Mouse (Mus musculus): Measurements from ENCODE around the gene Pcbp4.

Pcbp4 gene

GRCm38 (mm10) chr9:106464751-106465541 lies 11.9 kb downstream of the Pcbp4 start:
- no peak for DNase-seq (ENCODE audit: low spot score)

- no peak for DNase-seq (ENCODE audit: low spot score)
These were observed 12.6 kb downstream of the Pcbp4 start, which contains the start of gene Gpr62 for GRCm38 (mm10) chr9:106465571-106466200. Gene Gpr62, minus strand, starts transcription at chr9:106465938.

- no peak for DNase-seq (ENCODE audit: low spot score)
These were observed 13.6 kb downstream of the Pcbp4 start for GRCm38 (mm10) chr9:106466721-106467120.

- DNase-seq (ENCODE audit: low spot score), result no peak
These were observed 14.7 kb downstream of the Pcbp4 start for GRCm38 (mm10) chr9:106467746-106468145.

GRCm38 (mm10) chr9:106469317-106469716 lies 16.2 kb downstream of the Pcbp4 start:
- DNase-seq (ENCODE audit: low spot score), result no peak

GRCm38 (mm10) chr9:106469776-106470175 lies 16.7 kb downstream of the Pcbp4 start:
- no peak for DNase-seq (ENCODE audit: low spot score)

- no peak for DNase-seq (ENCODE audit: low spot score)
These were observed 18.1 kb downstream of the Pcbp4 start for GRCm38 (mm10) chr9:106470991-106471750.

GRCm38 (mm10) chr9:106471892-106472291 lies 18.8 kb downstream of the Pcbp4 start:
- no peak for DNase-seq (ENCODE audit: low spot score)

- no peak for DNase-seq (ENCODE audit: low spot score)
These were observed 19.2 kb downstream of the Pcbp4 start for GRCm38 (mm10) chr9:106472321-106472720.

- DNase-seq (ENCODE audit: low spot score), result no peak
These were observed 20.1 kb downstream of the Pcbp4 start for GRCm38 (mm10) chr9:106473081-106473752.

GRCm38 (mm10) chr9:106473753-106474105 lies 20.6 kb downstream of the Pcbp4 start:
- DNase-seq (ENCODE audit: low spot score), result no peak

GRCm38 (mm10) chr9:106474456-106474855 lies 21.4 kb downstream of the Pcbp4 start:
- no peak for DNase-seq (ENCODE audit: low spot score)

GRCm38 (mm10) chr9:106475046-106475445 lies 22.0 kb downstream of the Pcbp4 start:
- DNase-seq (ENCODE audit: low spot score), result no peak

GRCm38 (mm10) chr9:106475663-106476001 lies 22.5 kb downstream of the Pcbp4 start, which contains the start of gene Rrp9:
Gene Rrp9, plus strand, starts transcription at chr9:106475963.
- DNase-seq (ENCODE audit: low spot score), result no peak

- DNase-seq (ENCODE audit: low spot score), result no peak
These were observed 23.2 kb downstream of the Pcbp4 start for GRCm38 (mm10) chr9:106476002-106476923.

GRCm38 (mm10) chr9:106476924-106477484 lies 23.9 kb downstream of the Pcbp4 start, which contains the start of gene Parp3:
Gene Parp3, minus strand, starts transcription at chr9:106476949.
- peak; percentile 98 for DNase-seq (ENCODE audit: low spot score)

GRCm38 (mm10) chr9:106477649-106478048 lies 24.6 kb downstream of the Pcbp4 start:
- DNase-seq (ENCODE audit: low spot score), result no peak

GRCm38 (mm10) chr9:106478101-106478500 lies 25.0 kb downstream of the Pcbp4 start:
- no peak for DNase-seq (ENCODE audit: low spot score)

GRCm38 (mm10) chr9:106480541-106480940 lies 27.4 kb downstream of the Pcbp4 start:
- no peak for DNase-seq (ENCODE audit: low spot score)

GRCm38 (mm10) chr9:106481075-106481474 lies 28.0 kb downstream of the Pcbp4 start:
- DNase-seq (ENCODE audit: low spot score), result no peak

- DNase-seq (ENCODE audit: low spot score), result no peak
These were observed 28.6 kb downstream of the Pcbp4 start for GRCm38 (mm10) chr9:106481676-106482075.
